Mouse (Mus musculus): Measurements from ENCODE around the gene Invs.
"Not testable (repeated sequence)": the region's sequence is repeated elsewhere in the genome, so short reads cannot be mapped to it uniquely, and the experiment has no call there.

GRCm38 (mm10) chr4:48405724-48406491, 126.3 kb downstream of the Invs start:
- not testable (repeated sequence) for TF ChIP-seq CTCF (IDR thresholded peaks at IDR 0.05); POLR2A (IDR thresholded peaks at IDR 0.05; ENCODE audit: insufficient read depth, low read depth, low read length)
